Mouse (Mus musculus): Measurements from ENCODE around the gene Gyg. TPM values are rescaled to one million over a fixed set of nuclear protein-coding genes. Genes with fewer than 3 reads are reported as not detected.
A peak's percentile ranks its signal among the peaks of the same experiment; 100 is the strongest.

Gyg gene
- total RNA-seq (2021) = 100 to 1,000 TPM; 201 to 205 TPM
- long read RNA-seq, experiment 1, transcript Gyg-201 (7 exons, 1,922 nt) = major isoform, 175 of 230 reads
- long read RNA-seq, experiment 1, partial matches to known transcripts = 44 of 230 reads
- long read RNA-seq, experiment 1, other reads (novel, unspliced or antisense) = 9 of 230 reads
- long read RNA-seq, experiment 2, transcript Gyg-201 (7 exons, 1,922 nt) = major isoform, 205 of 292 reads
- long read RNA-seq, experiment 2, partial matches to known transcripts = 72 of 292 reads
- long read RNA-seq, experiment 2, other reads (novel, unspliced or antisense) = 14 of 292 reads

- intact Hi-C loops (cut with DNase I; ENCODE audit: low total_unique reads) = no loop called here
- DNase-seq = peak; percentile 74
Measured at GRCm38 (mm10) chr3:20154531-20155367, at the start of gene Gyg. TSS of gene Gyg (minus strand) at chr3:20155317.

DNA sequence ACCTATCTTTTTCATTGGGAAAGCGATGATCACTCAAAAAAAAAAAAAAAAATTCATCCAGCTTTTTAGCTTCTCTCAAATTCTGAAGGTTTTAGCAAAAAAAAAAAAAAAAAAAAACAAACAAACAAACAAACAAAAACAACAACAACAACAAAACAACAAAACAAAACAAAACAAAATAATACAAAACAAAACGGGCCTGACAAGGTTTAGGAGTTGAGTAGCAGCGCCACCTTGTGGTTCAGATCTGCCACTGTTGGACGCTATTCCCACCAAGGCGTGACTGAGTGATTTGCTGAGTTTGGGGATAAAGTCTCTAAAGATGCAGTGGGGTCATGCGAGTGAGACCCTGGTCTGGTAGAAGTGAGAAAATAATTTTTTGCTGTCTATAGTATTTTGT, 43.8 kb upstream of the Gyg start:
- intact Hi-C loops (cut with DNase I; ENCODE audit: low total_unique reads) = no loop called here
- peak; percentile 22 for DNase-seq

DNA sequence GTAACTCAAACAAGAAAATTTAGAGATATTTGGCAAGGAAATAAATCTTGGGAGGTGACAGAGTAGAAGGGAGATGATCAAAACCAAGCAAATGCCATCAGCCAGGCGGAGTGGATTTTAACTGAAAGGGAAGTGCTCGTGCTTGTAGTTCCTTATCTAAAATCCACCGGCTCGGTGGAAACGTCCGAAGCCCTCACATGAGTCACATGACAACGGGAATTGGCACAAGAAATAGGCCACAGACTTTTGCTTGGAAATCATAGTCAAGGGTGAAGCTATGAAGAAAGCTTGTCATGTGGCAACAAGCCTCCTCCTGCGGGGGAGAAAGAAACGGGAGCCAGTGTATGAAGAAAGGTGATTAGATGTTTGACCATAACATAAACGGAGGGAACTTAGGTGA, 42.8 kb upstream of the Gyg start:
- no peak for DNase-seq
- intact Hi-C loops (cut with DNase I; ENCODE audit: low total_unique reads) = no loop called here

DNA sequence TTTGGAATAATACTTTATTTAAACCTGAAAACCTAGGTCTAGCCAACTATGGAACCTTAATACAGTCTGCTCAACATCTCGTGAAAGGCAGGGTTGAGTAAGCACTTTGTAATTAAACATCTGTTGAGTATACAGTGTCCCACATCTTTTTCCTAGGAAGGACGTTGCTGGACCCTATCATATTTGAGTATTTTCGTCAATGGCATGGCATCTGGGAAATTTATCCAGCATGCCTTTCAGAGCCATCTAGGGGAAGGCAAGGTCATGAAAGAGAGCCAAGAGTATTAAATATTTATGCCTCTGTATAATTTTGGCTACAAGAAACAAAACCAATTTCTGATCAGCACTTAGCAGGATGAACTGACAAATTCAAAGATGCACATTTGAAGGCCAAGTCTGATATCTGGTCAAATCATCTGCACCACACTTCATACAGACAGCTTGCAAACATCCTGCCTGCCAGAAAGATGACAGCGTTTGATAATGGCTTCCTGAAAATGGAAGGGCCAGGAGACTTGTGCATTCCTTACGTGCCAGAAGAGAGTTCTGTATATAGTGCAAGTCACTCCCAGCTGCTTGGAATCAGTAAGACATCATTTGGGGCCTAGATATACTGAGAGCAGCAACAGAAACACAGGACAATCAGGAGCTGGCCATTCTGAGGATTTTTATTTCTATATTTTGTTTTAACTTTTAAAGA, 34.0 kb upstream of the Gyg start:
- intact Hi-C loops (cut with DNase I; ENCODE audit: low total_unique reads) = no loop called here
- DNase-seq = no peak

DNA sequence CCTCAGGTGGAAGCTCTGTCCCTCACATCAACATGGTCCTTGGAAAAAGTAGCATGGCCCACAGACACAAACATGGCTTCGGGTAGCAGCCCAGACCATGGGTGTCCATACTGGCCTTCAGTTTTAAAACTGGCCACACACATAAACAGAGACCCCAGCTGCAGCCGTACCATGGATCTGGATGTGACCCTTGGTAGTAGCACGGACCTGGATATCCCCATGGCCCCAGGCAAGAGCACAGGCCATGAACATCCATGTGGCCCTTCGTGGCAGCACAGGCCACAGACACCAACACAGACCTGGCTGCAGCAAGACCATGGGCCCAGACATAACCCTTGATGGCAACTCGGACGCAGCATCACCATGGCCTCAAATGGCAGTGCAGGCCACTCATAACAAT, 17.3 kb upstream of the Gyg start:
- DNase-seq = no peak
- intact Hi-C loops (cut with DNase I; ENCODE audit: low total_unique reads) = no loop called here

DNA sequence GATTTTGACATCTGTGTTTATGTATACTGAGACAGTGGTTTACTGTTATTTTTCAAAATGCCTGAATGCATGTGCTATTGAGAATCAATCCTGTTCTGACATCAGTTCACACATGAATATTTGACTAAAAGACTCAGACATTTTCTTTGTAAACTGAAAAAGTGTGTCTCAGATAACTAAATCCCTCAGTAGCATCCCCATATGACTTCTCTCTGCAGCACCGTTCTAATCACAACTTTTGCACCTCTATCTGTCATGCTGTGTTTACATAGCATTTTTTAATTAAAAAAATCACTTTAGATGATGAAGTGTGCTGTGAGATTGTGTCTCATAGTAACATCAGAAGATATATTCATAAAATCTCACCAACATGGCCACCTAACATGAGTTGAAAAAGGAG, 12.4 kb upstream of the Gyg start:
- no peak for DNase-seq
- intact Hi-C loops (cut with DNase I; ENCODE audit: low total_unique reads) = no loop called here

- no peak for DNase-seq
- intact Hi-C loops (cut with DNase I; ENCODE audit: low total_unique reads) = no loop called here
Measured at GRCm38 (mm10) chr3:20155476-20155875, 359 bp upstream of the Gyg start.

DNA sequence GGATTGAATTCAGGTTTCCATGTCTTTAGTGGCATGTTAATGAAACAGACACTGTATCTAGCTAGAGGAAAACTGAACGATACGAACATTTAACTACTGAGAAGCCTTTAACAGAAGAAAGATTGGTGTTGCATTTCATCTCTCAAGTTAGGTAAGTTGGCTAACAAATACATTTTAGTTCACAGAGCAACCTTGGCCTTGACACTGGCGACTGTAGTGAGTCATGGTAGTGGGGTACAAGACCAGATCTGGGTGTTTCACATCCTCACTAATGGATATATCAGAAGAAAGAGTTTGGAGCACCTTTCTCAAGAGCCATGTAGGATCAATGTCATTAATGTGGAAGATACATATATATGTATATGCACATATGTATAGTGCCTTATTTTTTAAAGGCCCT, 3.5 kb downstream of the Gyg start:
- intact Hi-C loops (cut with DNase I; ENCODE audit: low total_unique reads) = no loop called here
- DNase-seq = no peak

DNA sequence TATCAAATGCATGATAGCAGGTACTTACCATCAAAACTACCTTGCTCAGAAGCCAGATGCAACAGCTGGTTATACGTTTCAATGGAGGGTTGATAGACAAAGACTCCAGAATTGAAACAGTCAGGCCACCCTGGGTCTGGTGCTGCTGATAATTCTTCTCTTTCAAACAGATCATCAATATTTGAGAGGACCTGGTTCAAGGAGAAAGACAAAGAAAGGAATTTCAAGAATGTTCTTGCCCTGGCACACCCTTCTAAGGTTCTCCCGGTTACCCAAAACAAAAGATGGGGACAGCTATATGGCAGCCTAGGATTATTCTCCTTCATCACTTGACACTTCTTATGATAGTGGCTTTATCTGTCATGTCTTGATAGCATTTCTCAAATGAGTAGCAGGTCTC, 4.6 kb downstream of the Gyg start:
- intact Hi-C loops (cut with DNase I; ENCODE audit: low total_unique reads) = no loop called here
- DNase-seq = no peak

DNA sequence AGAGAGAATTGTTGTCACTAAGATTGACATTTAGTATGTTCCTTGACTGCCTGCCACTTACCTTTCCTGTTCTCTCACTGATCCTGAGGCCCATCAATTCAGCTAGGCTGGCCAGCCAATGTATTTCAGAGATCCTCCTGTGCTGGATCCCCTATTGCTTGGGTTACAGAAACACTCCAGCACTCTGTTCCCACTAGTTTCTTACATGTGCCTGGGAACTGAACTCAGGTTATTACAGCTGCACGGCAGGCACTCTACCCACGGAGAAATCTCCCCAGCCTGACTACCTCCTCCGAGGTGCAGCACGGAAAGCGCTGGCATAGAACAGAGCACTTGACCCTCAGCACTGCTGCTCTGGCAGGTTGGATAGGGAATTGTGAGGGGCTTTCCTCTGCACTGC, 7.5 kb downstream of the Gyg start:
- intact Hi-C loops (cut with DNase I; ENCODE audit: low total_unique reads) = no loop called here
- DNase-seq = no peak

DNA sequence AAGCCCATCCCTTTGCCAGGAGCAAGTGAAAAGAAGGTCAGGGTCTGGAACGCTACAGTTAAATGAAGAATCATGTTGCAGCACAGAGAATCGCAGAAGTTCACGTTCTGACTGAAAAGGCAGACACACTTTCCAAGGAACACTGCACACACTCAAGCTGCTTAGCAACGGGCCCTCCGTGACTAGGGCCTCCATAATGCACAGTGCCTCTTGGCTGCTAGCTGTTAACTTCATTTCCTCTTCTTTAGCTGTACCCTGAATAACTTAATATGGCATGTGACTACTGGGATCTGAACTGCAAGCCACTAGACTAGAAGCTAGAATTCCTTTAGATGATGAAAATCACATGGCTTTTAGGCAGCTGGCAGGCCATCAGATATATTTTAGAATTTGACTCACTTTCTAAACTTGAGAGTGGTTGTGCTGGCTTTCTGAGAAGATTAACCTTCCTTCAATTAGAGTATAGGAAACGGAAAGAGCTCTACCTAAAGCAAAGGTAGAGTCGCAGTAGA, 8.2 kb downstream of the Gyg start:
- DNase-seq = no peak
- intact Hi-C loops (cut with DNase I; ENCODE audit: low total_unique reads) = no loop called here

- no peak for DNase-seq
- intact Hi-C loops (cut with DNase I; ENCODE audit: low total_unique reads) = no loop called here
Measured at GRCm38 (mm10) chr3:20145696-20146113, 9.4 kb downstream of the Gyg start.

GRCm38 (mm10) chr3:20144401-20144800, 10.7 kb downstream of the Gyg start:
- intact Hi-C loops (cut with DNase I; ENCODE audit: low total_unique reads) = no loop called here
- no peak for DNase-seq

- intact Hi-C loops (cut with DNase I; ENCODE audit: low total_unique reads) = no loop called here
Measured at GRCm38 (mm10) chr3:20143726-20144125, 11.4 kb downstream of the Gyg start.

DNA sequence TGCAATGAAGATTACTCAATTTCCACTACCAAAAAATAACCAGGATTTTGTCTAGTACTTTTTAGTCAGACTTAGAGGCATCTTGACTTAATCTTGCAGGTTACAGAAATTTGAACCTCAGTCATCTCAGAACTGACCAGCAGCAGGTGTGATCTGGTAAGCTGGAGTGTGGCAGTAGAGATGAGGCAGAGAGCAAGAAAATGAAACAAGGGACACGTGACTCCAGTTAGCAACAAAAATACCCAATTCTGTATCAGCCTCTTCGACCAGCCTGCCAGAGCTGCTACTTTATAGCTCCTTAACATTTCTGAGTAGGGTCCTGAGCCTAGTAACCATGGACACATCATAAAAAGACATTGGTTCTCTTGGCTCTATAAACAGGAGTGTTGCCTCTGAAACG, 12.5 kb downstream of the Gyg start:
- no peak for DNase-seq
- intact Hi-C loops (cut with DNase I; ENCODE audit: low total_unique reads) = no loop called here

More at GRCm38 (mm10) chr3:20143726-20144125, 11.4 kb downstream of the Gyg start:
- DNase-seq = no peak

GRCm38 (mm10) chr3:20142101-20142500, 13.0 kb downstream of the Gyg start:
- intact Hi-C loops (cut with DNase I; ENCODE audit: low total_unique reads) = no loop called here
- DNase-seq = no peak

- intact Hi-C loops (cut with DNase I; ENCODE audit: low total_unique reads) = no loop called here
- DNase-seq = no peak
Measured at GRCm38 (mm10) chr3:20141679-20142078, 13.4 kb downstream of the Gyg start.

DNA sequence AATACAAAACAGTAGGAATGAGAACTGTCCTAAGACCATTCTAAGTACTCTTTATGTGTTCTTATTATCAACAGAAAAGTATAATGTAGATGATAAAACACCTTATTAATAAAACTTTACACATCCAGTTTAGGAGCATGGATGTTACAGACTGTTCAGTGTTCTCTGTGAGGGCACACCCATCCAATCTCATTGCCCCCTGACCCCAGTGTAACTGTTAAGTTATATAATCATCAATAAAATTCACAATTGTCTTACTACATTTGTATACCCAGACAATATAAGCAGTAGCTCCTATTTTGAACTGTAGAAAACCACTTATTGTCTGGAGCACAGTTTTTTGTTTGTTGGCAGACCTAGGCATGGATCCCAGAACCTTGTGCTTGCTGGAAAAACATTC, 13.9 kb downstream of the Gyg start:
- no peak for DNase-seq
- intact Hi-C loops (cut with DNase I; ENCODE audit: low total_unique reads) = no loop called here

GRCm38 (mm10) chr3:20136868-20137581, 18.1 kb downstream of the Gyg start:
- intact Hi-C loops (cut with DNase I; ENCODE audit: low total_unique reads) = no loop called here
- DNase-seq = no peak

GRCm38 (mm10) chr3:20134545-20134944, 20.6 kb downstream of the Gyg start:
- intact Hi-C loops (cut with DNase I; ENCODE audit: low total_unique reads) = no loop called here
- DNase-seq = no peak
